Mouse (Mus musculus): ENCODE measurements around the gene Phlda1. TPM values are rescaled to one million over a fixed set of nuclear protein-coding genes. Genes with fewer than 3 reads are reported as not detected.

Gene Phlda1
- polyA plus RNA-seq, 1 experiment from 2014 or later, result 32.4 TPM

DNA sequence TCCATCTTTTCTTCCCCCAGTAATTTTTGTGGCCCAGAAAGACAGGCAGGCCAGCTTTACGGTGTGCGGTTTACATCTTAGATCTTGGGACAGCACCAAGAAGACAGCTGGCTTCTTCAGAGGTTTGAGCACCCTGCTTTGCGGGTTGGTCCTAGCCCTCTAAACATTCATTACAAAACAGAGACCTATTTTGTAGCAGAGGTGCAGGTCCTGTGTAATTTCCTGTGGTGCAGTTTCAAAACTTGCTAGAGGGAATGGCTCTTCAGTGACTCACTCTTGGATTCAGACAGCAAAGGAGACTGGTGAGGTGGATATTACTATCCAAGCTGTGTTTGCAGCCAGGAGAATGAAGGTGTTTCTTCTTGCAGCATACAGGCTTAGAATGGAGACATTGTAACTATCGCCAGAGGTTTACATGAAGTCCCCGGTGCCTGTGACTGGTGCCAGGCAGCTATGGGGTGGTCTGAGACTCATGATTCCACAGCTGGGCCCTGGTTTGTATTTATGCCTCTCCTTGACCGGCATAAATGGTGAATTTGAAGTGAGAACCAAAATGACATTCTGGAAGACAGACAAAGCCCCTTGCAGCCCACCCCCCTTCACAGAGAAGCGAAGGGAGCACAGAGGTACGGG is 10.8 kb downstream of the Phlda1 start:
- peaks cover 6% of the 10 kb centered on the region for H3K4me1 ChIP-seq (replicated peaks)
- H3K9ac ChIP-seq (replicated peaks), result no peak overlapping the region
- no peak overlapping the region for H3K27ac ChIP-seq
- H3K36me3 ChIP-seq, result no peaks in the 10 kb centered on the region
- H3K4me3 ChIP-seq (replicated peaks), result no peak overlapping the region
- no peak overlapping the region for H3K4me2 ChIP-seq (replicated peaks)
- peaks cover 6% of the 10 kb centered on the region; the same call in 1 of the 2 replicates for H3K27me3 ChIP-seq
- ATAC-seq, result no peak
- H3K9me3 ChIP-seq, result no peaks in the 10 kb centered on the region
- 93% methylated on average over 8 of the region's 8 CpGs for WGBS

DNA sequence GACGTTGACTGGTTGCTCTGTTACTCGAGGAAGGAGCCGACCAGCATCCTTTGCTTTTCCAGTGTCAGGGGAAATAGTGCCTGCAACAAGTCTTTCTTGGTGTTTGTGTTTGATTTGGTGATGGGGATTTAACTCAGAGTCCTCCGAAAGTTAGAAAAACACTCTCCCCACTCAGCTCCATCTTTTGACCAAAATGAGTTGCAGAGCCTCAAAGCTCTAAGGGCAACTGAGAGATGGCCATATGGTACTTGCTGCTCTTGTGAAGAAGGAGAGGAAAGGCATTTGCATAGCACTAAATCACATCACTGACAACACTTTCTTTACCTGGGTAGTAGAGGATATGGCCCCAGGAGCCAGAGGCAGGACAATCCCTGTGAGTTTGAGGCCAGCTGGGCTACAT is 12.3 kb downstream of the Phlda1 start:
- Histone ChIP-seq H3K4me3 (replicated peaks) (no peak overlapping the region), H3K27ac (no peak overlapping the region), H3K4me2 (replicated peaks) (no peak overlapping the region), H3K36me3 (no peaks in the 10 kb centered on the region), H3K27me3 (peaks cover 6% of the 10 kb centered on the region; the same call in 1 of the 2 replicates), H3K9me3 (no peaks in the 10 kb centered on the region), H3K9ac (replicated peaks) (no peak overlapping the region), H3K4me1 (replicated peaks) (peaks cover 6% of the 10 kb centered on the region)
- no peak for ATAC-seq
- 93% methylated on average over 4 of the region's 4 CpGs for WGBS

DNA sequence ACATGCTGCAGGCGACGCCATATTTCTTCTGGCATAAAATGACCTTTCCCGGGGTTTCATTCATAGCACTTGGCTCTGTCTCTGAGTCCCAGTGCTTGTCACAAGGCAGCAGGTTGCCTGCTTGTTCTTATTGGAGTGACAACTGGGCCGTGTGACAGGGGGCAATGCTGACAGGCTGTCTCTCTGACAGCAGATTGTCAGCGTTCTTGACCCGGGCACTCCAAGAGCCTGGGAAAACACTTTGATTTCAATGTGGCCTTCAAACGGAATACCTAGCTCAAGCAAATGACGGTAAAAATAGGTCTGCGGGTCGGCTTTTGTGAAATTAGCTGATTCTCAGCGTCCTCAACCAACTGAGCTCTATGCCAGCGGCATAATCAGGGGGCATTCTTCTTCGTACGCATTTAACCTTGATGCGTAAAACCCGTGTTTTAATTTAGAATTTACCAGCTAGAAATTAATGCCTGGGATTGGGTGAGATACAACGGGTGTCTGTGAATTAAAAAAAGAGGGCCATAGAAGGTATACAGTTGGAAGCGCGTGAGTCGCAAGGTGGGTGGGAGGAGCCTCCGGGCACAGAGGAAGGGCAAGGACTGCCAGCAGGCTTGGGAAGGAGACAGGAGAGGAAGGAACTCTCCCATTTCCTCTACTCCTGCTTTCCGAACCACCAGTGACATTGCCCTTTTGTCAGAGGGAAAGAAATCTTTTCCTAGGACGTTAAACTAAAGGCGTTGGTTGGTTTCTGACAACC is 13.7 kb downstream of the Phlda1 start:
- H3K4me2 ChIP-seq (replicated peaks), result peak overlapping the region; percentile 31
- peak overlapping the region; percentile 57; the same call in 1 of the 2 replicates for H3K27ac ChIP-seq
- H3K9me3 ChIP-seq, result no peaks in the 10 kb centered on the region
- WGBS, result 35% methylated on average over 24 of the region's 24 CpGs
- H3K36me3 ChIP-seq, result no peaks in the 10 kb centered on the region
- H3K4me1 ChIP-seq (replicated peaks), result peaks cover 14% of the 10 kb centered on the region
- ATAC-seq, result peak; percentile 49; the same call in 1 of the 2 replicates
- H3K27me3 ChIP-seq, result peaks cover 6% of the 10 kb centered on the region; the same call in 1 of the 2 replicates
- peak overlapping the region; percentile 10 for H3K4me3 ChIP-seq (replicated peaks)
- H3K9ac ChIP-seq (replicated peaks), result no peak overlapping the region

DNA sequence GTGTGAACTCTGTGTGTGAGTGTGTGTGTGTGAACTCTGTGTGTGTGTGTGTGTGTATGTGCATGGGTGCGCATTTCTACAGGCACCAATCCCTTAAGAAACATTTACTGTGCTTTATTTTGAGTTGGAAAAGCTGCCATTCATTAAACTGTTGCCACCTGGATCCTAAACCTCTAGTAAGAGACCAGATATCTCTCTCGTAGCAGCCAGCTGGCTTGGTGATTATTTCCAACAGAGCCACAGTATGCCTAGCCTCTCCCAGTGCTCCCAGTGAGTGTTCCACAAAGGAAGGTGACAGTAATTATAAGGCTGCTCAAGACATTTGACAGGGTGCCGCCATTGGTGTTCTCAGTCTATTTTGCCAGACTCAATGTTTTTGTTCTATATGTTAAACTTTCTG is 14.5 kb downstream of the Phlda1 start:
- WGBS, result 71% methylated on average over 3 of the region's 3 CpGs
- Histone ChIP-seq H3K9ac (replicated peaks) (no peak overlapping the region), H3K9me3 (no peaks in the 10 kb centered on the region), H3K4me1 (replicated peaks) (peaks cover 14% of the 10 kb centered on the region), H3K27ac (no peak overlapping the region), H3K27me3 (peaks cover 6% of the 10 kb centered on the region; the same call in 1 of the 2 replicates), H3K36me3 (no peaks in the 10 kb centered on the region), H3K4me2 (replicated peaks) (no peak overlapping the region), H3K4me3 (replicated peaks) (no peak overlapping the region)
- ATAC-seq, result no peak

DNA sequence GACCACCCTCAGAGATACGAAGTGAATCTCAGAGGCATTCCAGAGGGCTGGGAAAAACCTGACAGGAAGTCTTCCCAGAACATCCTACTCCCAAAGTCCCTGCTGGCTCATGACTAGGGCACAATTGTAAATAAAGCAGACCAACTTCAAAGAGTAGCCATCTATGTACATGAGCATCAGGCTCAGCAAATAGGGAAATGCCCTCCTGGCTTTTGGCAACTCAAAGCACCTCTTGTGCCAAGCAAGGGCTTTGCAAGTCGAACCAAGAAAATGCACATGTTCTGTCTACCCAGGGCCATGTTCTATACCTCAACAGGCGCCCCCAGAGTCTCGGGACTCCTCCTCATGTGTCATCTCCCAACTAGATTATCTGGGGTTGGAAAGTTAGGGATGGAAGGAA is 15.6 kb downstream of the Phlda1 start:
- Histone ChIP-seq H3K4me2 (replicated peaks) (no peak overlapping the region), H3K9me3 (no peaks in the 10 kb centered on the region), H3K27me3 (peaks cover 6% of the 10 kb centered on the region; the same call in 1 of the 2 replicates), H3K36me3 (no peaks in the 10 kb centered on the region), H3K9ac (replicated peaks) (no peak overlapping the region), H3K4me3 (replicated peaks) (no peak overlapping the region), H3K4me1 (replicated peaks) (peaks cover 14% of the 10 kb centered on the region), H3K27ac (no peak overlapping the region)
- WGBS, result 72% methylated on average over 4 of the region's 4 CpGs
- no peak for ATAC-seq

DNA sequence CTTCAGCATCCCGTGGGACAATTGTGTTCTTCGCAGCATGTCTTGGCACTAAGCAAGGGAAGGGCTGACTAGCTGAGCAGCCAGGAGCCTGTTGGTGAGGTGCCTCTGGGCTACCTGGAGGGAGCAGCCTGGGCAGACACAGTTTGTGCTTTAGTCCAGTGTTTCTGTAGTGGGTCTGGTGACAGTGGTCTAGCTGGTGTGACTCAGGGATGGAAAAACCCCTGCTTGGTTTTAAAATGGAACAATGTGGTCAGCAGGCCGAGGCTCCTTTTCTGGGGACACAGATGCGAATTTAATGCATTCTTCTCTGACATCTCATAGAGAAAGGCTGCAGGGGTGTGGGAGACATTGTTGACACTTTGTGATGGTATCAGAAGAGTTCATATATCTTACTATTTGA is 16.1 kb downstream of the Phlda1 start:
- Histone ChIP-seq H3K4me1 (replicated peaks) (peaks cover 14% of the 10 kb centered on the region), H3K36me3 (no peaks in the 10 kb centered on the region), H3K4me2 (replicated peaks) (no peak overlapping the region), H3K9ac (replicated peaks) (no peak overlapping the region), H3K27ac (no peak overlapping the region), H3K27me3 (peaks cover 4% of the 10 kb centered on the region; the same call in 1 of the 2 replicates), H3K9me3 (no peaks in the 10 kb centered on the region), H3K4me3 (replicated peaks) (no peak overlapping the region)
- ATAC-seq, result no peak
- WGBS, result 73% methylated on average over 4 of the region's 4 CpGs

DNA sequence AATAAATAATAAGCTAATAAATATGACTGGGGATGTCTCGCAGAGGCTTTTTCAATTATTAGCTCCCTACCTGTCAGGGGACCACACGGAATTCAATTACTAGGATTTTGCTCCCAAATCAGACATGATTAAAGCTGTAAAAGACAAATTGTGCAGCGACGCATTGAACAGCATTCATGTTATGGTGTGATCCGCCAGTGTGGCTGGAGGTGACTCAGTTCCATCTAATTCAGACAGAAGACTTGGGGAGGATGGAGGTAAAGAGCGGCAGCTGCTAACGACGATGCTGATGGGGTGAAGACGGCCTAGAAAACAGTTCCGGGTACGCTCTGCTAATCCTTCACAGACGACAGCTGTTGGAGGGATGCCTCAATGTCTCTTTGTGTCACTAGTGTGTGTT is 17.8 kb downstream of the Phlda1 start:
- Histone ChIP-seq H3K4me1 (replicated peaks) (peaks cover 14% of the 10 kb centered on the region), H3K4me3 (replicated peaks) (no peak overlapping the region), H3K27me3 (no peaks in the 10 kb centered on the region), H3K9me3 (no peaks in the 10 kb centered on the region), H3K9ac (replicated peaks) (no peak overlapping the region), H3K4me2 (replicated peaks) (no peak overlapping the region), H3K27ac (0 out of 2 replicates have a peak overlapping the region, but pooled peaks have one; percentile 41), H3K36me3 (no peaks in the 10 kb centered on the region)
- WGBS, result 33% methylated on average over 12 of the region's 12 CpGs
- peak; percentile 40; the same call in 1 of the 2 replicates for ATAC-seq

DNA sequence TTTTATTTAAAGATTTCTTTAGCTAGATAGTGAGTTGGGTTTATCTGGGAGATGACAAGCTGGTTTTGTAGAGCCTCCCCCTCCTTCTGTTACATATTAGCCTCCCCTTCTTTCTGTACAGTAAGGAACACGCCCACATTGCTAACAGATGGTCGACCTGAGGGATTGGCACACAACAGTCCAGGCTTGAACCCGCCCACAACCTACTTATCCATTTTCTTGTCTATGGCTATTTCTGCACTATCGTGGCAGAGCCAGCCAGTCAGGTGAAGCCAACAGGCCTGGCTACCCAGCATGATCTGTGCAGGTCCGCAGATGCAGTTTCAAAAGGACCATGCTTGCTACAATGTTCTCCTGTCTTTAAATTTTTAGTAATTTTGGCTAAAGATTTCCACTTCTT is 21.0 kb downstream of the Phlda1 start:
- Histone ChIP-seq H3K36me3 (no peaks in the 10 kb centered on the region), H3K4me1 (replicated peaks) (peaks cover 8% of the 10 kb centered on the region), H3K27me3 (no peaks in the 10 kb centered on the region), H3K9me3 (no peaks in the 10 kb centered on the region), H3K4me3 (replicated peaks) (no peak overlapping the region), H3K4me2 (replicated peaks) (no peak overlapping the region), H3K27ac (no peak overlapping the region), H3K9ac (replicated peaks) (no peak overlapping the region)
- 87% methylated on average over 5 of the region's 5 CpGs for WGBS
- no peak for ATAC-seq

DNA sequence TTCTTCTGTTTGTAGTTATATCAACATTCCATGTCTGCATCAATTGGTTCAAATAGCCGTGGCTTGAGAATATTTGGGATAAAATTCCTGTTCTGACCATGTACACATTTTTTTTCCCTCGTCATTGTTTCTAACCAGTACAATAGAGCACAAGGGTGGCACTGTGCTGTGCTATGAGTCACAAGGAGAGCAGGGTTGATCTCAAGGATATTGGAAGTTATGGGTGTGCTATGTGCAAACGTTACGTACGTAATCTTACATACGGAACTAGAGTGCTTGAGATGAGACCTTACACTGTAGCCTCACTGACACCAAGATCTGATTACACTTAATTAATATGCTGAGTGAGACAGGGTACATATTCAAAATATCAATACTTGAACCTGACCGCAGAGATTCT is 21.5 kb downstream of the Phlda1 start:
- Histone ChIP-seq H3K9me3 (no peaks in the 10 kb centered on the region), H3K9ac (replicated peaks) (no peak overlapping the region), H3K27ac (no peak overlapping the region), H3K4me2 (replicated peaks) (no peak overlapping the region), H3K27me3 (no peaks in the 10 kb centered on the region), H3K4me1 (replicated peaks) (peaks cover 8% of the 10 kb centered on the region), H3K36me3 (no peaks in the 10 kb centered on the region), H3K4me3 (replicated peaks) (no peak overlapping the region)
- 91% methylated on average over 7 of the region's 7 CpGs for WGBS
- no peak for ATAC-seq

DNA sequence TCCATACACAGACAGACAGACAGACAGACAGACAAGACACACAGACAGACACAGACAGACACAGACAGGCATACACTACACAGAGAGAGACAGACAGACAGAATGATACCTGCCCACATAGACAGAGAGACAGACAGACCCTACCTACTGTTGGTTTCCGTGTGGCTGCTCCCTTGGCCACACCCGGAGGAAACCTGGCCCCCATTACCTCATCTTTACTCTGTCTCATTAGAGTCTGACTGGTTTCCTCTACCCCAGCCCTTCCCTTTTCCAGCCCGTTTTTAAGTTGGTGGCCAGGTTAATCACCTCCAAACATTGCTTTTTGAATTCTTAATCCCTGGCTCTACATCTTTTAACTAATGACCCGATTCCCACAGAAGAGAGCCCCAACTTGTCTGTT is 22.2 kb downstream of the Phlda1 start:
- Histone ChIP-seq H3K27ac (no peak overlapping the region), H3K36me3 (no peaks in the 10 kb centered on the region), H3K9me3 (no peaks in the 10 kb centered on the region), H3K27me3 (no peaks in the 10 kb centered on the region), H3K9ac (replicated peaks) (no peak overlapping the region), H3K4me1 (replicated peaks) (peaks cover 8% of the 10 kb centered on the region), H3K4me3 (replicated peaks) (no peak overlapping the region), H3K4me2 (replicated peaks) (no peak overlapping the region)
- no peak for ATAC-seq
- WGBS, result 77% methylated on average over 4 of the region's 4 CpGs

DNA sequence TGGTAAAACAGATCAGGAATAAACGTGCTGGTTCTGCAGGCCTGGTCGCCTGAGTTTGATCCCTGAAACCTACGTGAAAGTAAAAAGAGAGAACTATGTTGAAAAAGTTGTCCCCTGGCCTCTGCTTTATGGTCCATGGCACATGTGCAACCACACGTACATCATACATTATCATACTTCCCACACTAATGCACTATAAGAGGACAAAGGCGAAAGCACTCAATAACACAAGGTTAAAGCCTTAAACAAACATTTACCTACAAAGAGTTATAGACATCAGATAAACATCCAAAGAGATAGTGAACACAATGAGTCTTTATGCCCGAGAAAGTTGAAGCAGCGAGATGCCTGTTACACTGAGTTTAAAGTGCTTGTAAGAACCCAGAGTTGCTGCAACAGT is 24.3 kb downstream of the Phlda1 start:
- WGBS, result 86% methylated on average over 7 of the region's 7 CpGs

DNA sequence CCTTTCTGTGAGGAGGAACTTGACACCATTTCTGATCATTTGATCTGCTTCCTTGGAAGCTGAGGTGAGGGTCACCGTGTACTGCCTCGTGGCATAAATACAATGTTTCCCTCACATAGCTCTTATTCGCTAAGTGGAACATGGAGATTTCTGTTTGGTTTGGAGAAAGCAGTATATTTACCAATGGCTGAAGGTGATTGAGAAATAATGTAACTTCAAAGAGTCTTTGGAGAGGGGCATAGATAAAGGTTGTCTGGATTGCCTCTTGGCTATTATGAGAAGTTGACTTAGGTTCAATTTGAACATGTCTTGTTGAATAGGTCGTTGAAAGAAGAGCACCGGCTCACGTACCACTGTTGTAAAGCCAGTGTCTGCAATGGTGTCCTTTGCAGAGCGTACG is 28.6 kb downstream of the Phlda1 start:
- H3K4me3 ChIP-seq (replicated peaks), result no peak overlapping the region
- H3K9ac ChIP-seq (replicated peaks), result no peak overlapping the region
- 74% methylated on average over 8 of the region's 8 CpGs for WGBS
- no peak overlapping the region for H3K27ac ChIP-seq
- H3K4me1 ChIP-seq (replicated peaks), result peaks cover 4% of the 10 kb centered on the region; the same call in 1 of the 2 replicates
- H3K36me3 ChIP-seq, result no peaks in the 10 kb centered on the region
- ATAC-seq, result no peak
- peaks cover 5% of the 10 kb centered on the region; the same call in 1 of the 2 replicates for H3K27me3 ChIP-seq
- H3K9me3 ChIP-seq, result no peaks in the 10 kb centered on the region
- no peak overlapping the region for H3K4me2 ChIP-seq (replicated peaks)

More for the DNA sequence above, 24.3 kb downstream of the Phlda1 start:
- no peak overlapping the region for H3K27ac ChIP-seq
- no peak overlapping the region for H3K4me2 ChIP-seq (replicated peaks)
- H3K27me3 ChIP-seq, result no peaks in the 10 kb centered on the region
- no peak for ATAC-seq
- H3K36me3 ChIP-seq, result no peaks in the 10 kb centered on the region
- H3K9ac ChIP-seq (replicated peaks), result no peak overlapping the region
- H3K4me3 ChIP-seq (replicated peaks), result no peak overlapping the region
- no peaks in the 10 kb centered on the region for H3K9me3 ChIP-seq
- H3K4me1 ChIP-seq (replicated peaks), result no peaks in the 10 kb centered on the region
